Mouse (Mus musculus) megakaryocyte, adult 5-6 weeks (primary cell): ENCODE data around the gene Hnf1b. TPM values are rescaled to one million over a fixed set of nuclear protein-coding genes. Genes with fewer than 3 reads are reported as not detected.

Experiments
- ATAC-seq: 2 replicates; pipeline ENCODE4 v1.8.0; 2016; ENCODE audit warnings: mild to moderate bottlenecking, inconsistent platforms; ENCODE audit not compliant: poor library complexity, severe bottlenecking
- total RNA-seq, 2 experiments: library from RNA; stranded (forward) in 1 of 2; stranded (reverse) in 1 of 2; fragments of 153-499, 151-499 nt in 1 of 2; fragments of 221-1000, 200-1000 nt in 1 of 2; gene quantifications; 2 replicates each; pipeline versions ENCODE4 v1.2.3 to v1.2.4; 2015 to 2017

The Hnf1b gene
- total RNA-seq (2015) (not detected in 2 replicates), total RNA-seq (2017) (not detected in 2 replicates)

DNA sequence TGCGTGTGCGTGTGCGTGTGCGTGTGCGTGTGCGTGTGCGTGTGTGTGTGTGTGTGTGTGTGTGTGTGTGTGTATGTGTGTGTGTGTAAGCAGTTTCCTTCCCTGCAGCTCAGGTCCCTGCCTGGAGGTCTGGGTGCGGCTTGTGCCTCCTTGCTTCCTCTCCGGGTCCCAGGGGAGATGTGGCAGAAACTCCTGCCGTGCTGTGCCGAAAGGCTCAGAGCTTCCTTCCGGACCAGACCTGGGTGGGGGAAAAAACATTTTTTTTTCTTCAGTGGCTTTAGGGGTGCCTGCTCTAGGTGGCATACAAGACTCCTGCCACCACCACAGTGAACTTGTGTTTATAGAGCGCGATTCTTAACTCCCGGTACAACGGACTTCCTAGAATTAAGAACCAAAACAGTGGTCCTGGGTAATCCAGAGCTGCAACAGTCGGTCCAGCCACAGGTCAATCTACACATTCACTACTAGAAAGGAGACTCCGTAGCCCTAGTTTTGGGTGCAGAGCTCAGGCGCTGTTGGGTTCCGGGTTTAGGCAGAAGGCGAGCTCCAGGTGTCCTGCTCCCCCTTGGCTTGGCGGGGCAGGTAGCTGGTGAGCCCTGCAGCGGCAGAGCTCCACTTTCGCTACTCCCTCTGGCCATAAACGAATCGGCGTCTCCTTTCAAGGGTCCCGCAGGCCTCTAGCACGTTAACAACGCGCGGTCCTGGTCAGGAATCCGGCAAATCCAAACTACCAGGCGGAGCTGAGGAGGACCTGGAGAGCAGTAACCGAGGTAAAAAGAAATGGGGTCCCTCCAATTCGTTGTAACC lies at the start of gene Hnf1b:
Gene Hnf1b (plus strand): TSS at position 535 of the 807 bp plus-strand sequence.
- no peak for ATAC-seq

DNA sequence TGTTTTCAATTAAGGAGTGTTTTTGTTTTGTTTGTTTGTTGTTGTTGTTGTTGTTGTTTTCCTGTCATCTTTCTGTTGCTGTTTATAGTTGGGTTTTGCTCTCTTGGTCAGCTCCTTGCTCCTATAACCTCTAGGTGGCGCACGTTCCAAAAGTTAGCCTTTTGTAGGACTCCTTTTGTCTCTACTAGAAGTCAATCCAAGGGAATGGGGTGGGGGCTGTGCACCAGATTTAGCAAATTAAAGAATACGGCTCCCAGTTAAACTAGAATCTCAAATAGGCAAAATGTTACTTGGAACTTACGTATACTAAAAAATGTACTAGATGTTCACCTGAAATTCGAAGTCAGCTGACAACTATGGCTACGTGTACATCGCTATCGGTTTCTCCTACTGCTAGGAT lies 47.7 kb upstream of the Hnf1b start:
- ATAC-seq = no peak

DNA sequence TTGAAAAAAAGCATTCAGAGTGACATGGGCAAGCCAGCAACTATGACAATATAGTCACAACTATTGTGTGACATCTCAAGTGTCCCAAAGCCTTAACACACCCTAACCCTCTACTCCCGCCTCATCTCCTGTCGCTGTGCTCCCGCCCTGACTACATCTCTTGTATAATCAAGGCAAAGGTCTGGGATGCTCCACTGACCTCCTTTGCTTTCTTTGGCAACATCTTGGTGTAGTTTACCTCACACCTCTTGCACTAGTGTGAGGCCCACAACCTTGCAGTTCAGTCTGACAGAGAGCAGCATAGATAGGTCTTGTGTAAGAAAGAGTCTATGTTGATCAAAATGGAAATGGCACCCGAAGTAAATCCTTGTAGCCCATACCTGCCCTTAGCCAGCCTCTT lies 47.3 kb upstream of the Hnf1b start:
- ATAC-seq = no peak

DNA sequence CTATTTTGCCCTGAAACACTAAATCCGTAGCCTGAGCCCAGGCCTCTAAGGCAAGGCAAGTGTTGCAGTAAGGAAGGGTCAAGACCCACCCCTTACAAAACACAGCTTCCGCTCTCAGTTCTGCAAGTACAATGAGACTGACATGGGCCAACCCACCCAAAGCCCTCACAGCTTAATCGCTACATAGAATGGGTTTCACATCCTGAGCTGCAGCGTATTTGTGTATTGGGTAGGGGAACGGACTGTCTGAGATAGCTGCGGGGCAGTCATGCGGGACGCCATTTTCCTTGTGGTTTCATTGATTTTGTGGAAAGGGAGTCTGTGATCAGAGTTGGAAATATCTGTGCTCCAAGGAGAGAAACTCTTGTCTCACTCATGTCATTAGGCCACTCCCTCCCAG lies 39.4 kb upstream of the Hnf1b start:
- ATAC-seq = peak; percentile 12; the same call in 1 of the 2 replicates

DNA sequence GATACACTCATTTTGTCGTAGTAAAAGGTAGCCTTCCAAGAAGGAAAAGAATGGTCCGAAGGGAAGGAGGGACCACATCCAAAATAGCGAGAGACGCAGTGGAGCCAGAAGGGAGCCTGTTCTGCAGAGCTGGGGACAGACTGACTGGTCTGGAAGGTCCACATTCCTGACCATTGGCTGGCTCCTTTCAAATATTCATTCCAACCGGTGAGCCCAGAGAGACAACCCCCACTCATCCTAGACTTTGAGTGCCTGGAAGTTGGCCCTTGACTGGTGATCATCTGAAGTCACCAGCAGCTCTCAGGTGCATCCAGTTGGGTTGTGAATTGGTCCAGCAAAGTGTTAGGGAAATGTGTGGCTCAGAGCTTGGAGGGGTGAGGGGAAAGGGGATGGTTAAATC lies 34.7 kb upstream of the Hnf1b start:
- no peak for ATAC-seq

DNA sequence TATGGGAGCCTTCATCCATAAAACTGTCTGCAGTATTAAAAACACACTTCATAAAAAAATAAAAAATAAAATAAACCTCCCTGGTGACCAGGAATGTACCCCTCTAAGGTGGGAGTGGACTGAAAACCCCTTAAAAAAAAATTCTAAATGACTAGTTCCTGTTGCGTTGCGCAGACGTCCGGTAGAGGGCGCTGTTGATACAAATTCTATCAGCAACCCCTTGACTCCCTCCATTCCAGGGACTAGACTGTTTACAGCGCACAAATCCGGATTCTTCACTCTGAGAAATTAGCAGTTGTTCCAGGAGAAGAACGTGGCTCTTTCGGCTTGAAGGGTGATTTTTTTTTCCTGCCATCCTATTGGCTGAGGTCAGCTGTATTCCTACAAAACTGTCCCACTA lies 34.2 kb upstream of the Hnf1b start:
- ATAC-seq = 0 out of 2 replicates have a peak, but pooled peaks have one; percentile 43

DNA sequence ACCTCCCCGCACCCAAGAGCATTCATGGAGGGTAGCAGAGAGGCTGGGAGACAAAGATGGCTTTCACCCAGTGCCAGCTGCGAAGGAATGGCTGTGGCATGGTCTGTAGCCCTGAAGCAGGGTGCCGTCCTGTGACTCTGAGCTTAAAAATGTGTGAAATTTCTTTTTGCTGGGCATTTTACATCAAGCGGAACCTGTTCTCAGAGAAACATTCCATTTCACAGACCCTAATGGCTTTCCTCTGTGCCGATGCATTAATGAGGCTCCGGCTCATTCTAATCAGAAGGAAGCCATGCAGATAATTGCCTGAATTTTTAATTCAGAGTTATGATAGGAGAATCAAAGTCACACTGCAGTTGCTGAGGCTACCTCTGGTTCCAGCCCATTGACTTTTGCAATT lies 32.8 kb upstream of the Hnf1b start:
- ATAC-seq = no peak

DNA sequence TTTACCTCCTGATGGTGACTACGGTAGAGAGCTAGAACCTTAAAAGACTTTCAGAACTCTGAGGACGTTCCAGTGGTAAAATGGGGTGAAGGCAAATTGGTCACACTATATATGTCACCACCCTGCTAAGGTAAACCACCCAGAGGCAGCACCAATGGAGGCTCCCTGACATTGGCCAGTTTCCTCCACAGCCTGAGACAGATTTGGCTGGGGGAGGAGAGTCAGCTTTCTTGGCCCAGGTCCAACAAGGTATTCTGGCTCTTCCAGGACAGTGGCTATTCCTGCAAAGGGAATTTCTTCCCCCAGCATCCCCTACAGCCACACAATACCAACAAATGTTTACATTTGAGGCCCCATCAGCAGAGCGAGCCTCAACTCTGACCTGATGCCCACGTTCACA lies 31.9 kb upstream of the Hnf1b start:
- no peak for ATAC-seq

DNA sequence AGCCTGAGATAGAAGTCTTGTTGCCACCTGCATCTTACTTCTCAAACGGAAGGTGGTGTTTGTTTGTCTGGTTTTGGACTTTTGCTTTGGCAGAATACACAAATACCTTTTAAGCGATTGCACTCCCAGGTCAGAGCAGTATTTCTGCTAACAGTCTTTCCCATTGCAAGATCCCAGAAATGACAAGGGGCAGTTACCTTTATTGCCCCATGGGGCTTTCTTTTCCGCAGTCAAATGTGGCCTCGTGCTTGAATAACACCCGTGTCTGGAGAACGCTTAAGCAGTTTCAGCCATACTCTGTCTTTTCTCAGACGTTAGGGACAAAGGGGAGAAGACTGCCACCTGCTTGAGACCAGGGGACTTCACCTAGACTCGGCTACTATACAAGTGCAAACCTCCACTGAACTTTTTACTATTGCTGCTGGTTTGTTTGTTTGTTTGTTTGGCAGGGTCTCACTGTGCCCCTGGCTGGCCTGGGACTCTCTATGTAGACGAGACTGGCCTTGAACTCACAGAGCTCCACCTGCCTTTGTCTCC lies 31.2 kb upstream of the Hnf1b start:
- no peak for ATAC-seq

DNA sequence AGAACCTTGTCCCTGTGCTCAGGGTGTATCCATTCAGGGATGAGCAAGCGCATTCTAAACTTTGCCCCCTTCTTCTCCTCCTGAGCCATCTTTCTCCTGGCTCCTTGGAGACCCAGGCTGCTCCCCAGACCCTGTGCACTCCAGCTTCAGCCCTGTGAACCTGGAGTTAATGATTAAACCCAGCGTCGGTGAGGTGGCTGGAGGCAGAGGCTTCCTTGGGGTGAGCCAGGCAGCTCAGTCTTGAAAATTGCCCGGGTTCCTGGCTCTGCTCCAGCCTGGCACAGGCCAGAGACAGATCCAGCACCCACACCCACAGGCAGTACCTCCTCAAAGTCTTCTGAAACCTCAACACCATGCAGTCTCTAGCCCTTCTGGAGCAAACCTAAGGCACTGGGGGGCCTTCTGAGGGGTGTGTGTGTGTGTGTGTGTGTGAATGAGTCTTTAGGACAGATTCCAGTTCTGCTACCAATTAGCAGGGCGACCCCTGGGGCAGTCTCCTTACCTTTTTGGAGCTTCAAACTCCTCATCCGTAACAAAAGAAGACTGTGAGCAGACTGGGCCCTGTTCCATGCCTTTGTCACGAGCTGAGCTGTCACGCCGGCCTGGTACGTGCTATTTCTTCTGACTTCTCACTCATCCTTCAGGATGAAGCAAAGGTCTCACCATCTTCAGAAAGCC lies 29.9 kb upstream of the Hnf1b start:
- no peak for ATAC-seq

DNA sequence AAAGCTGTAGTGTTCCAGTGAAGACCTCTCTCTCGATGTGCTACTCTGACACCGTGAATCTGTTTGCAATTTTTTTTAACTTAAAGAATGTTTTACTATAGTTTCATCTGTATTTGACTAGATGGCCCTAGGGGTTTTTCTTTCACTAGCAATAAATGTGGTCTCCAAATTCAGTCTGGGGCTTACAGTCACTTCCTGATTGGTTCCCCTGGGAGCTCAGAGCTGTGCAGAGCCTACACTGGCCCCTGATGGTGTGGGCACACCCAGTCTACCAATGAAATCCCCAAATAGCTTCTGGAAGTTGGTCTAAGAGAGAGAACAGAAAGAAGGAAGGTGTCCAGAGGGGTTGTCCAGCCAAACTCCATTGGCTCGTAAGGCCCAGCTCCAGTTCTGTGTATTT lies 23.7 kb upstream of the Hnf1b start:
- ATAC-seq = no peak

DNA sequence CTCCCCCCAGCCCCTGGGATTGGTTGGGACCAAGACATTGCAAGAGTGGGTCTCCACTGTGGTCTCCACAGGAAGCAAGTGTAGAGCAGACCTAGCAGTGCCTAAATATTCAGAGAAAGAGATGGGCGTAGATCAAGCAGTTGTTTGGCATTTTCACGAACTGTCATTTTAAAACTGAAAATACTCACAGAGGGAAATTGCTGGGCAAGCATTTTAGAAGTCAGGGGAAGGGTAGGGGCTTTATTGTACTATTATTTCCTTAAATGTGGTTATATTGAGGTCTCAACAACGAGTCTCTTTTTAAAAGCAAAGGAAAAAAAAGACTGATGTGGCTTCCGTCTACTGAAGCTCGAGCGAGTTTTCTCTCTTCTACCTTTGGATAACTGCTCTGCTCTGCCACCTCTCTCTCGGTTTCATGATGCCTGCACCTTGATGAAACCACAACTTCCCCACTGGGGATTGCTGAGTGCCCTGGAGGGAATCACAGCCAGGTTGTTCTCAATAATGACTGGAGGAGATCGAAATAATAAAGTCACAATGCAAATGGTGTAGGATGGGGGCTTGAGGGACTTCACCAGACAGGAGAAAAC lies 21.2 kb upstream of the Hnf1b start:
- no peak for ATAC-seq

DNA sequence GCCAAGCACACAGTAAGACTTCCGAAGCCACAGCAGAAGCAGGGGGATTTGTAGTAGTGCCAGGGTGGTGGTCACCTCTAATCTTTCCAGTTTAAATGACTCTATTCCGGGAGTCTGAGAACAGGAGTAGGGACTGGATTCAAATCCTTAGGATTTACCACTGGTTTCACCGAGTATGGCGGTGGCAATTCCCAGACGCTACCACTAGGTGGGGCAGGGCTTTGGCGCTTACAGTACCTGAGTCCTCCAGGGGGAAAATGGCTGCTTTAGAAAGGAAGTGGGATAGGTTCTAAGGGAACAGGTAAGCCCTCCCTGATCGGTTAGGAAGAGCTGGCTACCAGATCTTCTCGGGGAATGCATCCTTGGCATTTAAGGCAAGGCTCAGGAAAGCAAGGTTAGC lies 17.5 kb upstream of the Hnf1b start:
- peak; percentile 59; the same call in 1 of the 2 replicates for ATAC-seq

DNA sequence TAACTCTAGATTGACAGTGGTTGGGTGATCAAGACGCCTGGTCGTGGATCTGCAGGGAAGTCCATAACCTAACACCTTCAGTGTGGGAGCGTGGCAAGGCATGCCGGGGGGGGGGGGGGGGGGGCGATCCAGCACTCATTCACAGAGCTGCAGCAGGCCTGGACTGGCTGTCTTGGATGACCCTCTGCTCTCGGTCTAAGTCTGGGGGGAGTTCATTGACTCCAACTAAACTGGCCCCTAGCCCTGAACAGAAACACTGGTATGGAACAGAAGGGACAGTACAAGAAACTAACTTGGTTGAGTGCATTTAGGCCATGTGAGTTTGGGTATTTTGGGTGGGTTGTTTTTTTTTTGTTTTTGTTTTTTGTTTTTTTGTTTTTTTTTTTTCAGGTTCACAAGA lies 16.3 kb upstream of the Hnf1b start:
- no peak for ATAC-seq

DNA sequence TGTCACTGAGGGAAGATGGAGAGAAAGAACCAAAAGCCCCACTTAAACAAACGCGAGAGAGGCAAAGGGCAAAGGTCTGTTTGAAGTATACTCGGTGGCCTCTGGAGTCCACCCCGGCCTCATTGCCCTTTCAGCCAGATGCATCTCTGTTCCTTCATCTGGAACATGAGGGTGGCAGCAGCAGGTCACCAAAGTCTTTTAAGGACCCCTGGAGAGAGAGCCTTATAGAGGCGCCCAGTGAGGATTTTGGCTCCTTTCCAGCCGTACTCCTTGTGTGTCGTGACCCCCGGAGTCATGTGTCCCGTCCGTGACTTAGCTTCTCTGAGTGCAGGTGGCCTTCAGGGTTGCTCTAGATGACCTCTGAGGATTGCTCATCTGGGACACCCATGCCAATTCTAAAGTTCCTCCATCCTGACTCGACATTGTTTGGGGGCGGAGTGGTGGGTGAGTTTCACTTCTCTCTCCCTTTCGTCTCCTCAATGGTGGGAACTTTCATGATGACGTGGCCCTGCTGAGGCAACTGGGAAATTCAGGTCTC lies 15.8 kb upstream of the Hnf1b start:
- ATAC-seq = peak; percentile 83

DNA sequence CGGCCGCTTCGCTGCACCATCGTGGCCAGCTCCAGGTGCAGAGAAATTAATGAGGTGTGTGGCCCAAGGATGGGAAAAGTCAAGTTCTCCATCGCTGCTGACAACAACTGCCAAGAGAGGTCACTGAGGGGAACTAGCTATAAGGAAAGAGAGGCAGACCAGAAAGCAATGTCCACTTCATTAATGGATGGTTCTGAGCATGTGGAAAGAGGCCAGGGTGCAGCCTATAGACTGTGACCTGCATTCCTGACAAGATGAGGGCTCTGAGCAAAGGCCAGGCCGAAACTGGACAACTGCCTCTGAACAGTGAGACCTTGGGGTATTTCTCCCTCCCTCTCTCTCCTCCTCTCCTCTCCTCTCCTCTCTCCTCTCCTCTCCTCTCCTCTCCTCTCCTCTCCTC lies 10.4 kb upstream of the Hnf1b start:
- no peak for ATAC-seq

DNA sequence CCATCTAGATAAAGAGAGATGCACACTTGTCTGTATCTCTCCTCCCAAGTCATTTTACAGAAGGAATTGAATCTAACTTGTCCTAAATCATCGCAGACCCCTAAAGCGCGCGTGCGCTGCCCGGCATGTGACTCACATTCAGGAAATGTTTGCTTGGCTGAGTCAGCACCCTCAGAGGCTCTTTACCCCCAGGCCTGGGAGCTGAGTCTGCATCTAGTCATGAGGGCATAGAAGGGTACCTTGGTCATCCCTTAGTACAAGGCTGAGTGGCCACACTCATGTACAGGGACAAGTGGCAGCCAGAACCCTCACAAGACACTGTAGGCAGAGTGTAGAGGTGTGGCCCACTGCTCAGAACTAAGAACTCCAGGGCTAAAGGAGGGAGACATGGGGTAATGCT lies 6.3 kb upstream of the Hnf1b start:
- ATAC-seq = no peak

DNA sequence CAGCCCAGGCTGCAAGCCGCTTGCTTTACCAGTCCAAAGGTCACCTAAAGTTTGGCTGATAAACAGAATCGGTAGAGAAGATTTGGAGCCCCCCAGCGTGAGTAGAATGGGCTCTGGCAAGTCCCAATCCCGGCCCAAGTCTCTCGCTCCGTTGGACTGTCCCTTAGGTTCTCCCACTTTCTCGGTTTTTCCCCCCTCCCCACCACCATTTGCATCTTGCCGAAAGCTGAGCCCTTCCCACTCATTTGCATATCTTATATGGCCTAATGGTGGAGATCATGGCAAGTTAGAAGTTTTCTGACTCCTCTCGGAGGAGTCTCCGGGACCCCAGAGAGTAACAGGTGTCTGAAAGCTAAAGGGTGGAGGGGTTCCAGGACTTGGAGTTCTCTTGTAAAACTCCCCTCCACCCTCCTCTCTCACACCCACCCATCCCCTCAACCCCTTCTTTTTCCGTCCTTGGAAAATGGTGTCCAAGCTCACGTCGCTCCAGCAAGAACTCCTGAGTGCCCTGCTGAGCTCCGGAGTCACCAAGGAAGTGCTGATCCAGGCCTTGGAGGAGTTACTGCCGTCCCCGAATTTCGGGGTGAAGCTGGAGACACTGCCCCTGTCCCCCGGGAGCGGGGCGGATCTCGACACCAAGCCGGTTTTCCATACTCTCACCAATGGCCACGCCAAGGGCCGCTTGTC lies 866 bp downstream of the Hnf1b start:
- ATAC-seq = no peak

DNA sequence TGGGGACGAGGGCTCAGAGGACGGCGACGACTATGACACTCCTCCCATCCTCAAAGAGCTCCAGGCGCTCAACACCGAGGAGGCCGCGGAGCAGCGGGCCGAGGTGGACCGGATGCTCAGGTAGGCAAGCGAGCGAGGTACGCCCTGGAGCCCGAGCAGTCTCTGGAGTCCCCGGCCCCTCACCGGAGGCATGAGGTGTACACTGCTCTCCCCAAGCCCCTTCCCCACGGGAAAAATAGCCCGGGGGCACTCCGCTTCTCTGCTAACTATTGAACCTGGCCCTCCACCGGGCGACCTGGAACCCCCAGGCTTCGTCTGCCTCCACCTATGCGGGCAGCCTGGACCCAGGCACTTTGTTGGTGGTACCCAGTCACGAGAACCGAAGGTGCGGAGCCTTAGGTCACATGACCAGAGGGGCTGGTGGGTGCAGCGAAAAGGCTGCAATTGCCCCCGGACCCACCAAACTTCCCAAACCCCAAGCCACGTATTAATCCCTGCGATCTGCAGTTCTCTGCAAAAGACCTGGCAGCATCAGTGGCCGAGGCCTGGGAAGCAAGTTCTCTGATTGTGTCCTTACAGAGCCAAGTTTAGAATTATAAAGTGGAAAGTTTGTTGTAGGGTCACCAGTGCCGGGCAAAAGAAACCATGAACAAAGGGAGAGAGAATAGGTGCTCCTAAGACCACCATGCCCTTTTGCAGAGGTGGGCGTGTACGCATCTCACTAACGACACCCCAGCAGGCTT lies 1.6 kb downstream of the Hnf1b start:
- ATAC-seq = no peak

DNA sequence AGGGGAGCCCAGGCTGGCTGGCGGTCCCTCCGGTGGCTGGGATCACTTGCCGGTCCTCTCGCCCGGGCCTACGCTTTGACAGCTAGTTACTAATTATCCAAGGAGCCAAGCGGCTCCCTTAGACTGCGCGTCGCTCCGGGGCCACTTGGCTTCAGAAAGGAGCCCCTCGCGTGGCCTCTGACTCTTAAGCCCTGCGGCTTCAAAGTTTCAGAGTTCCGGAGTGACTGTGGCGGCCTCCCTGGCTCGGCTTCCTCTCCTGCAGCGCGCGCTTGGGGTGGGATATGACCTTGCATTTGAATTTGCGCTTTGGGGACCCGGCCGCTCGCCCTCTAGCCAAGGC lies 2.1 kb downstream of the Hnf1b start:
- no peak for ATAC-seq
